16 mouse cellular contexts compared by ENCODE assay signal in genomic region chr2:123914021-123914420, GRCm38 (mm10).
DNase-seq lines count a peak whose midpoint lies in the region.
"Had no signal": no experiment of that assay in that cellular context is flagged by ENCODE, and none has a peak within 500 bp of the region (broad histone marks: within the 10 kb centered on the region; RNA-seq: fewer than 3 reads in every experiment).

No protein-coding gene starts in this region.

- peak; percentile 10 to 58 for DNase-seq in frontal cortex, postnatal 36 days (ENCODE audit: low spot score in 2 of 2)
- no peak for DNase-seq in frontal cortex, postnatal 10 days (ENCODE audit: low spot score in 2 of 2)
- peak; percentile 22 to 26 for DNase-seq in left cerebral cortex, adult 9 months (ENCODE audit: low spot score in 2 of 2)
- DNase-seq in left cerebral cortex, postnatal 10 days (ENCODE audit: extremely low spot score in 1 of 2, low spot score in 2 of 2): no peak
- peak; percentile 27 to 62 for DNase-seq in left cerebral cortex, postnatal 14 days (ENCODE audit: low spot score in 2 of 2)
- peak; percentile 6 for DNase-seq in right cerebral cortex, postnatal 25 days
- no peak for DNase-seq in adrenal gland, postnatal 36 days
- DNase-seq: adrenal gland, adult 2 months; adrenal gland, postnatal 25 days; cerebellum, adult 11 months; cerebellum, adult 8-10 months; cerebellum, postnatal 14 days; embryo, embryonic 11 days; gastrocnemius, postnatal 10 days; heart, adult 2 months; heart, postnatal 14 days had no signal

- intact Hi-C loops in left cerebral cortex, postnatal 10 days (cut with DNase I): no loop called here
- intact Hi-C loops in left cerebral cortex, postnatal 14 days (cut with DNase I): no loop called here

Comparison
In these comparisons a context has a peak if more than half of its experiments do, and no peak if none do; other contexts are left out.
1. DNase-seq: peak in frontal cortex, postnatal 36 days (2 of 2), left cerebral cortex, adult 9 months (2 of 2), left cerebral cortex, postnatal 14 days (2 of 2) and right cerebral cortex, postnatal 25 days (single experiment); none in frontal cortex, postnatal 10 days (0 of 2), left cerebral cortex, postnatal 10 days (0 of 2) and adrenal gland, postnatal 36 days (0 of 2).